Mouse (Mus musculus): ENCODE measurements around the gene Siah1b.

Siah1b gene

GRCm38 (mm10) chrX:164076040-164076775 is at the start of gene Siah1b:
Gene Siah1b, minus strand, starts transcription at chrX:164076493.
- peak; percentile 96 for DNase-seq

- no peak for DNase-seq
These were observed 47.6 kb upstream of the Siah1b start for GRCm38 (mm10) chrX:164123942-164124341.

GRCm38 (mm10) chrX:164113744-164114143 is 37.5 kb upstream of the Siah1b start:
- DNase-seq, result no peak

GRCm38 (mm10) chrX:164111146-164111545 is 34.9 kb upstream of the Siah1b start:
- DNase-seq, result no peak

- no peak for DNase-seq
These were observed 26.4 kb upstream of the Siah1b start for GRCm38 (mm10) chrX:164102656-164103055.

- DNase-seq, result no peak
These were observed 25.9 kb upstream of the Siah1b start for GRCm38 (mm10) chrX:164102198-164102597.

GRCm38 (mm10) chrX:164101483-164101882 is 25.2 kb upstream of the Siah1b start:
- peak; percentile 36 for DNase-seq

- no peak for DNase-seq
These were observed 19.5 kb upstream of the Siah1b start for GRCm38 (mm10) chrX:164095838-164096237.

GRCm38 (mm10) chrX:164093435-164093834 is 17.1 kb upstream of the Siah1b start:
- no peak for DNase-seq

- no peak for DNase-seq
These were observed 16.2 kb upstream of the Siah1b start for GRCm38 (mm10) chrX:164092300-164093169.

- peak; percentile 67 for DNase-seq
These were observed 13.6 kb upstream of the Siah1b start for GRCm38 (mm10) chrX:164089916-164090315.

GRCm38 (mm10) chrX:164088582-164088981 is 12.3 kb upstream of the Siah1b start, which contains the start of gene Cltrn:
Gene Cltrn, plus strand, starts transcription at chrX:164088830.
- no peak for DNase-seq

- DNase-seq, result no peak
These were observed 5.7 kb upstream of the Siah1b start for GRCm38 (mm10) chrX:164082030-164082429.

- peak; percentile 68 for DNase-seq
These were observed 7.3 kb downstream of the Siah1b start for GRCm38 (mm10) chrX:164068968-164069367.

GRCm38 (mm10) chrX:164066185-164066584 is 10.1 kb downstream of the Siah1b start:
- DNase-seq, result peak; percentile 64

- DNase-seq, result no peak
These were observed 17.2 kb downstream of the Siah1b start for GRCm38 (mm10) chrX:164059070-164059469.

- DNase-seq, result no peak
These were observed 17.8 kb downstream of the Siah1b start for GRCm38 (mm10) chrX:164058523-164058922.

- no peak for DNase-seq
These were observed 20.6 kb downstream of the Siah1b start for GRCm38 (mm10) chrX:164055726-164056125.

- no peak for DNase-seq
These were observed 29.6 kb downstream of the Siah1b start for GRCm38 (mm10) chrX:164046736-164047135.

- no peak for DNase-seq
These were observed 34.2 kb downstream of the Siah1b start for GRCm38 (mm10) chrX:164042069-164042468.

- no peak for DNase-seq
These were observed 37.4 kb downstream of the Siah1b start for GRCm38 (mm10) chrX:164038882-164039281.

- DNase-seq, result peak; percentile 59
These were observed 40.4 kb downstream of the Siah1b start for GRCm38 (mm10) chrX:164035931-164036330.

GRCm38 (mm10) chrX:164035401-164035800 is 40.9 kb downstream of the Siah1b start:
- DNase-seq, result peak; percentile 50

GRCm38 (mm10) chrX:164032526-164032925 is 43.8 kb downstream of the Siah1b start:
- DNase-seq, result peak; percentile 61
